Mouse (Mus musculus): ENCODE data around the gene Lad1. TPM values are rescaled to one million over a fixed set of nuclear protein-coding genes. Genes with fewer than 3 reads are reported as not detected.

Lad1 gene
- polyA plus RNA-seq (2015; fragmentation: Nextera tagmentation; extraction: Ambion mirVana) = 3.2 and 5.8 TPM in 2 replicates

DNA sequence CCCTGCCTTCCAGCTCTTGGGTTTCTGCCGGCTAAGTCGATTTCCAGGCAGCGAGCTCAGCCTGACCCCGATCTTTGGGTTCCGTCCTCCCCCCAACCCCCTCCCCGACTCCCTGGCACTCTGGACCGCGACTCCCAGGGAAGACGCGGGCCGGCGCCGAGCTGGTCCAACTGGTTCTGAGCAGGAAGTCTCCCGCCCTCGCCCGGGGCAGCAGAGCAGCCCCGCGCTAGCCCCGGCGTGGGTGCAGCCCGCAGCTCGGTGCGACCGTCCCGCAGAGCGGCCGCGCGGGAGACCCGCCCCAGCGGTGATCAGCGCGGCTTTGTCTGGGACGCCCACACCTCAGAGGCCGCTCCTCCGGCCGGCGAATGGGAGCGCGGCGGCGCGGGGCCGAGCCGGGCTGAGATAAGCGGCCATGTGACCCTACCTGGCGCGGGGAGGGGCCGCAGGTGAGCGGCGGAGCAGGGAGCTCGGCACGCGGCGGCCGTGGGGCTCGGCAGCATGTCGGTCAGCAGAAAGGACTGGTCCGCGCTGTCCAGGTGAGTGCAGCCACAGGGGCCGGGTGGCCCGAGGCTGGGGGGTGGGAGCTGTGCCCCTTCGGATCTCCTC lies at the start of gene Lad1:
Gene Lad1, plus strand, starts transcription at position 118 of the 606 bp plus-strand sequence.
- ATAC-seq (replicated peaks; ENCODE audit: insufficient number of reproducible peaks, insufficient read depth, low FRiP score, low read depth) = peak; percentile 19; the same call in 1 of the 2 replicates
- no peaks in the 10 kb centered on the region for H3K9me3 ChIP-seq (replicated peaks)
- peaks cover 36% of the 10 kb centered on the region for H3K27me3 ChIP-seq
- H3K9ac ChIP-seq = peak within 1 kb of the TSS; percentile 66
- under 1% methylated on average over 63 of the region's 63 CpGs for WGBS
- peak within 1 kb of the TSS; percentile 54 for H3K4me3 ChIP-seq
- peak within 1 kb of the TSS; percentile 97 for H3K4me2 ChIP-seq
- no peak within 1 kb of the TSS for H3K27ac ChIP-seq
- H3K36me3 ChIP-seq = no peaks in the 10 kb centered on the region
- H3K4me1 ChIP-seq (replicated peaks) = peaks cover 24% of the 10 kb centered on the region

DNA sequence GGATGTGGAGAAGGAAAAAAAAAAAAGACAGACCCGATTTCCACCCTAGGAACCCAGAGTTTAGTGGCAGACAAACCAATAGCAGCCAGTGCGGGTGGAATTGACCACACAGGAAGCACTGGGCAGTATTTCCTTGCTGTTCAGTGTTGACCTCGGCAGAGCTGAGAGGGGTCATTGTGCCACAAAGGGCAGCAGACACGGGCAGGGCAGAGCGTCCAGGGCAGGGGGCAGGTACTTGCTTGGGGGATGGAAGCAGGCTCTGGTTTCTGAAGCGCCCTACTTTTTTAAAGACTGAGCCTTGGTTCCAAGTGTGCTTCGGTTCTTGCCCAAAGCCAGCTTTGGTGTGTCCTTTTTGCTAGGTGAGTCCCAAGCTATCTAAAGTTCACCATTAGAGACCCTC lies 48.2 kb upstream of the Lad1 start:
- no peaks in the 10 kb centered on the region for H3K27me3 ChIP-seq
- no peak for ATAC-seq (replicated peaks; ENCODE audit: insufficient number of reproducible peaks, insufficient read depth, low FRiP score, low read depth)
- no peak overlapping the region for H3K4me3 ChIP-seq
- peaks cover 54% of the 10 kb centered on the region for H3K4me1 ChIP-seq (replicated peaks)
- peaks cover 15% of the 10 kb centered on the region; the same call in 1 of the 2 replicates for H3K36me3 ChIP-seq
- H3K9me3 ChIP-seq (replicated peaks) = no peaks in the 10 kb centered on the region
- no peak overlapping the region for H3K4me2 ChIP-seq
- H3K9ac ChIP-seq = 0 out of 2 replicates have a peak overlapping the region, but pooled peaks have one; percentile 5
- WGBS = 66% methylated on average over 7 of the region's 7 CpGs
- peak overlapping the region; percentile 65 for H3K27ac ChIP-seq

DNA sequence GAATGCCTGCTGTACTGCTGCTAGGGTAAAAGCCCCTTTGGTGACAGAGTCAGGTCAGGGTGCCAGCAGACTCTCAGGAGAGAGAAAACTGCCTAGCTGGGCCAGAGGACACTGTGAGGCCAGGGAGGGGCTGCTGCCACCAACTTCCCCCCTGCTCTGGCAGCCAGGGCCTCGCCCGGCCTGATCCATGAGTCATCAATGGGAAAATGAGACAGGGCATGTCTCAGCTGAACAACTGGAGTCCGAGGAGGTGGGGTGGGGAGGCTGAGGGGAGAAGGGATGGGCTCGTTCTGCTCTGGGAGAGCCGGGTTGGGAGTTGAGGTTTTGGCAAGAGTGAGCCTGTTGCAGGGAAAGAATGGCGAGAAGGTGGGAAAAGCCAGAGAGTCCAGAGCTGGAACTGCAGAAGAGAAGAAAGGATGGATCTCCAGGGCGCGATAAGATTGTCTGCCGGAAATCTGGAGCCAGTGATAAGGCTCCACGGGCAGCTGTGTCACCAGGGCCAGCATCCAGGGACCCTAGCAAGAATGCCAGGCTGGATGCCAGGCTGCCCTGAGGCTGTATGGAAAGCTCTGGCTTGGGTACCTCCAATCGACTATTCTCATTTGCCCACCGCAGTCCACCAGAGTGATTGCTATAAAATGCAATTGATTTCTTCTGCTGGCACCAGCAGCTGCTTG lies 47.4 kb upstream of the Lad1 start:
- H3K36me3 ChIP-seq = peaks cover 15% of the 10 kb centered on the region; the same call in 1 of the 2 replicates
- H3K9ac ChIP-seq = 0 out of 2 replicates have a peak overlapping the region, but pooled peaks have one; percentile 5
- no peaks in the 10 kb centered on the region for H3K9me3 ChIP-seq (replicated peaks)
- H3K4me3 ChIP-seq = no peak overlapping the region
- no peaks in the 10 kb centered on the region for H3K27me3 ChIP-seq
- H3K4me1 ChIP-seq (replicated peaks) = peaks cover 51% of the 10 kb centered on the region
- peak; percentile 56 for ATAC-seq (replicated peaks; ENCODE audit: insufficient number of reproducible peaks, insufficient read depth, low FRiP score, low read depth)
- H3K4me2 ChIP-seq = peak overlapping the region; percentile 19; the same call in 1 of the 2 replicates
- WGBS = 26% methylated on average over 12 of the region's 12 CpGs
- peak overlapping the region; percentile 65 for H3K27ac ChIP-seq

DNA sequence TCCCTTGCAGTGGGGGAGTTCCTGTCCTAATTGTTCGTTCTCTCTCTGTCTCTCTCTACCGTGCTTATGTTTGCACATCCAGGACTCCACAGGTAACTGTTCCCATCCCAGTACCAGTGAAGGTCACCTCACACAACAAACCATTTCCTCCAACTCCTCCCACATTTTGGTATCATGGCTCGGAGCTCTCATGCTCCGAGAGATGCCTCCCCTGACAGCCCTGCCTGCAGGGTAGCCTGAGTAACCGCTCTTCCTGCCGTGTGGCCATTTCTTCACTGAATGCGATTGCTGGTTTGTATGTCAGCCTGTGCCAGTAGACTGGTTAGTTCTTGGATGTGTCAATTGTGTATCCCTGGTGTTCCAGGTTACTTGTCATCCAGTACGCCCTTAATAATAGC lies 46.8 kb upstream of the Lad1 start:
- Histone ChIP-seq H3K36me3 (peaks cover 15% of the 10 kb centered on the region; the same call in 1 of the 2 replicates), H3K4me2 (no peak overlapping the region), H3K9me3 (replicated peaks) (no peaks in the 10 kb centered on the region), H3K9ac (no peak overlapping the region), H3K4me3 (no peak overlapping the region), H3K4me1 (replicated peaks) (peaks cover 56% of the 10 kb centered on the region), H3K27ac (peak overlapping the region; percentile 65), H3K27me3 (no peaks in the 10 kb centered on the region)
- ATAC-seq (replicated peaks; ENCODE audit: insufficient number of reproducible peaks, insufficient read depth, low FRiP score, low read depth) = no peak
- 66% methylated on average over 8 of the region's 8 CpGs for WGBS

GRCm38 (mm10) chr1:135776596-135776995 lies 41.8 kb upstream of the Lad1 start:
- Histone ChIP-seq H3K4me3 (no peak overlapping the region), H3K4me2 (no peak overlapping the region), H3K9me3 (replicated peaks) (no peaks in the 10 kb centered on the region), H3K27ac (peak overlapping the region; percentile 52), H3K4me1 (replicated peaks) (peaks cover 38% of the 10 kb centered on the region), H3K27me3 (0 out of 2 replicates have a peak, but pooled peaks cover 3% of the 10 kb centered on the region), H3K9ac (no peak overlapping the region), H3K36me3 (no peaks in the 10 kb centered on the region)
- no peak for ATAC-seq (replicated peaks; ENCODE audit: insufficient number of reproducible peaks, insufficient read depth, low FRiP score, low read depth)

DNA sequence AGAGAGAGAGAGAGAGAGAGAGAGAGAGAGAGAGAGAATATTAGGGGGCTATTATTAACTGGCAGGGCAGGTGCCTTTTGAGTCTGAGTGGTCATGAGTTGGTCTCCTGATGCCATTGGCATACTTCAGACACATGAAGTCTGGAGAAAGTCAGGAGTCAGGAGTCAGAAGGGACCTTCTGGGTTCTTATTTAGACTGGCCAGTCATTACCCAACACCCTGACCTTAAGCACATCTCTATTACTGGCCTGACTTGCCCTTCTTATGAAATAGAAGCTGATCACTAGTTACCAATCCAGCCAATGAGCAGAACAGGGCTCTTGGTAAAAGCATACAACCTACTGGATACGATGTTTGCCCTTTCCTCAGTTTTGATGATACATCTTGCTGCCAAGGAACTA lies 41.4 kb upstream of the Lad1 start:
- Histone ChIP-seq H3K27ac (no peak overlapping the region), H3K4me1 (replicated peaks) (peaks cover 36% of the 10 kb centered on the region), H3K9ac (no peak overlapping the region), H3K27me3 (0 out of 2 replicates have a peak, but pooled peaks cover 3% of the 10 kb centered on the region), H3K4me3 (no peak overlapping the region), H3K4me2 (no peak overlapping the region), H3K36me3 (no peaks in the 10 kb centered on the region), H3K9me3 (replicated peaks) (no peaks in the 10 kb centered on the region)
- ATAC-seq (replicated peaks; ENCODE audit: insufficient number of reproducible peaks, insufficient read depth, low FRiP score, low read depth) = no peak
- WGBS = 90% methylated on average over 1 of the region's 1 CpGs

GRCm38 (mm10) chr1:135778780-135779535 lies 39.4 kb upstream of the Lad1 start, which contains the start of gene Tnni1:
Tnni1 (plus strand) TSS chr1:135779434.
- Histone ChIP-seq H3K4me3 (no peak within 1 kb of the TSS), H3K4me2 (peak within 1 kb of the TSS; percentile 20), H3K4me1 (replicated peaks) (peaks cover 36% of the 10 kb centered on the region), H3K27me3 (0 out of 2 replicates have a peak, but pooled peaks cover 3% of the 10 kb centered on the region), H3K9me3 (replicated peaks) (no peaks in the 10 kb centered on the region), H3K9ac (no peak within 1 kb of the TSS), H3K27ac (peak within 1 kb of the TSS; percentile 70), H3K36me3 (no peaks in the 10 kb centered on the region)
- ATAC-seq (replicated peaks; ENCODE audit: insufficient number of reproducible peaks, insufficient read depth, low FRiP score, low read depth) = peak; percentile 54
- 20% methylated on average over 22 of the region's 22 CpGs for WGBS

GRCm38 (mm10) chr1:135780649-135781048 lies 37.7 kb upstream of the Lad1 start:
- H3K9ac ChIP-seq = no peak overlapping the region
- H3K4me2 ChIP-seq = no peak overlapping the region
- peaks cover 36% of the 10 kb centered on the region for H3K4me1 ChIP-seq (replicated peaks)
- 60% methylated on average over 4 of the region's 4 CpGs for WGBS
- no peak overlapping the region for H3K27ac ChIP-seq
- 0 out of 2 replicates have a peak, but pooled peaks cover 3% of the 10 kb centered on the region for H3K27me3 ChIP-seq
- H3K9me3 ChIP-seq (replicated peaks) = no peaks in the 10 kb centered on the region
- H3K4me3 ChIP-seq = no peak overlapping the region
- no peaks in the 10 kb centered on the region for H3K36me3 ChIP-seq
- ATAC-seq (replicated peaks; ENCODE audit: insufficient number of reproducible peaks, insufficient read depth, low FRiP score, low read depth) = no peak

DNA sequence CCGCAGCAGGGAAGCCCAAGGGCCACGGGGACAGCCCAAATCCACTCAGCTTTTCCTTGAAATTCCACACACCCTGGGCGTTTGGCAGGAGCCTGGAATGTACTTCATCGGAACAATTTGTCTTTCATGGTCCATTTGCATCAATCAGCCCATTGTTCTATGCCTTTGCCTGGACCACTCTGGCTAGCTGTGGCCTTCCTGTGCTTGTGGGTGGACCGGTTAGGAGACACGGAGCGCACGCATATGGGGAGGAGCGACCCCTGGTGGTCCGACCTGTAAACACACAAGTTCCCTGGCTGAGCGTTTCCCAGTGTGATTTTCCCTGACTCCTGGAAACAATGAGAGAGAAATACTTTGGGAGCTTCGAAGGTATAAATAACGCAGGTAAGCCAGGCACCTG lies 37.2 kb upstream of the Lad1 start:
- H3K4me1 ChIP-seq (replicated peaks) = peaks cover 31% of the 10 kb centered on the region
- H3K27ac ChIP-seq = no peak overlapping the region
- no peak overlapping the region for H3K4me3 ChIP-seq
- WGBS = 12% methylated on average over 13 of the region's 13 CpGs
- H3K9ac ChIP-seq = no peak overlapping the region
- 0 out of 2 replicates have a peak, but pooled peaks cover 3% of the 10 kb centered on the region for H3K27me3 ChIP-seq
- peak; percentile 47; the same call in 1 of the 2 replicates for ATAC-seq (replicated peaks; ENCODE audit: insufficient number of reproducible peaks, insufficient read depth, low FRiP score, low read depth)
- H3K36me3 ChIP-seq = no peaks in the 10 kb centered on the region
- no peak overlapping the region for H3K4me2 ChIP-seq
- H3K9me3 ChIP-seq (replicated peaks) = no peaks in the 10 kb centered on the region

GRCm38 (mm10) chr1:135782816-135783215 lies 35.6 kb upstream of the Lad1 start:
- ATAC-seq (replicated peaks; ENCODE audit: insufficient number of reproducible peaks, insufficient read depth, low FRiP score, low read depth) = no peak
- Histone ChIP-seq H3K9me3 (replicated peaks) (no peaks in the 10 kb centered on the region), H3K9ac (no peak overlapping the region)

DNA sequence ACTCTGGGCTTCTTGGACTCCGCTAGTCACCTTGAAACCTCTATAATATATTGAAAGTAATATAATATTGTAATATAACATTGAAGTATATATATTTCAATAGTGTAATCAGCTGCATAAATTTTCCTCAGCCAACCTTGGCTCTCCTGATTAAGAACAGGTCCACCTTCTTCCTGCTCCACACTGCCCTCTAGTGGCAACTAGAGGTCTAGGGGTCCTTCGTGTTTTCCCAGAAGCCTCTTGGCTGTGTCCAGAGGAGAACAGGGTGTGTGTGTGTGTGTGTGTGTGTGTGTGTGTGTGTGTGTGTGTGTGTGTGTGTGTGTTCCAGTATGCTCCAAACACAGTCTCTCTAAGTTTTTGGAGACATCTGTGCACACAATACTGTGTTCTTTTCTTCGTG lies 30.6 kb upstream of the Lad1 start:
- WGBS = 55% methylated on average over 3 of the region's 3 CpGs
- no peak overlapping the region for H3K4me2 ChIP-seq
- no peak overlapping the region for H3K27ac ChIP-seq
- no peaks in the 10 kb centered on the region for H3K27me3 ChIP-seq
- no peaks in the 10 kb centered on the region for H3K9me3 ChIP-seq (replicated peaks)
- no peak overlapping the region for H3K9ac ChIP-seq
- no peak for ATAC-seq (replicated peaks; ENCODE audit: insufficient number of reproducible peaks, insufficient read depth, low FRiP score, low read depth)
- peaks cover 22% of the 10 kb centered on the region for H3K4me1 ChIP-seq (replicated peaks)
- no peak overlapping the region for H3K4me3 ChIP-seq
- no peaks in the 10 kb centered on the region for H3K36me3 ChIP-seq

More at GRCm38 (mm10) chr1:135782816-135783215, 35.6 kb upstream of the Lad1 start:
- peaks cover 18% of the 10 kb centered on the region for H3K4me1 ChIP-seq (replicated peaks)
- peak overlapping the region; percentile 13; the same call in 1 of the 2 replicates for H3K27ac ChIP-seq
- H3K4me2 ChIP-seq = no peak overlapping the region
- 0 out of 2 replicates have a peak, but pooled peaks cover 3% of the 10 kb centered on the region for H3K27me3 ChIP-seq
- H3K4me3 ChIP-seq = no peak overlapping the region
- H3K36me3 ChIP-seq = no peaks in the 10 kb centered on the region
- 50% methylated on average over 10 of the region's 10 CpGs for WGBS
